Mouse (Mus musculus) olfactory bulb, adult 2 months (tissue): Measurements from ENCODE around the gene Olfr470.
"Not testable (repeated sequence)": the region's sequence is repeated elsewhere in the genome, so short reads cannot be mapped to it uniquely, and the experiment has no call there.

Source experiments
- CTCF ChIP-seq: fragments of 200-500 bp; IDR thresholded peaks from 2 replicates; pipeline ENCODE4 v1.5.1; 2012; ENCODE audit warnings: low read depth, mild to moderate bottlenecking, low read length, moderate library complexity; ENCODE audit not compliant: insufficient read depth
- POLR2A ChIP-seq: fragments of 200-500 bp; IDR thresholded peaks from 2 replicates; pipeline ENCODE4 v1.6.1; 2012; ENCODE audit warnings: mild to moderate bottlenecking, low read depth, low read length, moderate library complexity; ENCODE audit not compliant: insufficient read depth

GRCm38 (mm10) chr7:107823867-107824266 lies 23.4 kb downstream of the Olfr470 start:
- TF ChIP-seq CTCF, POLR2A: not testable (repeated sequence)
